Mouse (Mus musculus) heart, embryonic 14.5 days (tissue): ENCODE results near the gene Olfr1392. TPM values are rescaled to one million over a fixed set of nuclear protein-coding genes. Genes with fewer than 3 reads are reported as not detected.
A peak's percentile ranks its signal among the peaks of the same experiment; 100 is the strongest.

Source experiments
- ATAC-seq: fragments of 200-750 bp; cut with Nextera tagmentation; 2 replicates; pipeline ENCODE4 v1.8.0; 2017; ENCODE audit warnings: low read depth, moderate TSS enrichment; ENCODE audit not compliant: insufficient number of reproducible peaks, insufficient read depth, low FRiP score
- H3K27ac ChIP-seq, 2 experiments: fragments of 200-500 bp in 1 of 2; fragments of 300-500 bp in 1 of 2; sonication (generic) in 1 of 2; replicated peaks in 1 of 2; 2 replicates each; pipeline ENCODE4 v1.5.1; 2012 to 2014; ENCODE audit warnings: low read depth in 2 of 2, low read length in 2 of 2, control low read depth in 1 of 2, mild to moderate bottlenecking in 1 of 2, mixed read lengths in 1 of 2; ENCODE audit not compliant: control insufficient read depth in 1 of 2, insufficient read depth in 1 of 2
- H3K27me3 ChIP-seq: fragments of 300-500 bp; sonication (generic); 2 replicates; pipeline ENCODE4 v1.6.1; 2014; ENCODE audit warnings: mild to moderate bottlenecking, low read length, control low read depth; ENCODE audit not compliant: control insufficient read depth, insufficient read depth
- H3K36me3 ChIP-seq: fragments of 300-500 bp; sonication (generic); 2 replicates; pipeline ENCODE4 v1.6.1; 2014; ENCODE audit warnings: mild to moderate bottlenecking, control low read depth, low read length, mixed read lengths; ENCODE audit not compliant: control insufficient read depth, insufficient read depth
- H3K4me1 ChIP-seq, 2 experiments: fragments of 200-500 bp in 1 of 2; fragments of 300-500 bp in 1 of 2; sonication (generic) in 1 of 2; 2 replicates each; pipeline ENCODE4 v1.6.1; 2012 to 2014; ENCODE audit warnings: low read length in 2 of 2, control low read depth in 1 of 2, mixed read lengths in 1 of 2; ENCODE audit not compliant: control insufficient read depth in 2 of 2, insufficient read depth in 2 of 2
- H3K4me2 ChIP-seq: fragments of 300-500 bp; sonication (generic); 2 replicates; pipeline ENCODE4 v1.6.1; 2014; ENCODE audit warnings: mild to moderate bottlenecking, low read length
- H3K4me3 ChIP-seq, 2 experiments: fragments of 200-500 bp in 1 of 2; fragments of 300-500 bp in 1 of 2; sonication (generic) in 1 of 2; 2 replicates each; pipeline ENCODE4 v1.5.1; 2012 to 2014; ENCODE audit warnings: low read length in 2 of 2, mild to moderate bottlenecking in 2 of 2, control low read depth in 1 of 2, low read depth in 1 of 2, moderate library complexity in 1 of 2; ENCODE audit not compliant: control insufficient read depth in 1 of 2, insufficient read depth in 1 of 2
- H3K9ac ChIP-seq: fragments of 300-500 bp; sonication (generic); 2 replicates; pipeline ENCODE4 v1.6.1; 2014; ENCODE audit warnings: mild to moderate bottlenecking, low read length
- H3K9me3 ChIP-seq: fragments of 300-500 bp; sonication (generic); 2 replicates; pipeline ENCODE4 v1.6.1; 2016; ENCODE audit warnings: low read length, control low read depth; ENCODE audit not compliant: control insufficient read depth
- WGBS: fragments of 180-500 bp; shearing (Covaris S2); extraction: QIAGEN DNeasy Blood & Tissue Kit; methylation state at CpG from one replicate; pipeline ENCODE4 v1.1.7; 2014; 5-methylcytosine and 5-hydroxymethylcytosine counted together
- polyA plus RNA-seq: library from polyadenylated mRNA; unstranded; fragments of >200 nt; fragmentation: Nextera tagmentation; extraction: Ambion mirVana; gene quantifications from 2 replicates; pipeline ENCODE4 v1.2.1, GENCODE M21; 2014

Olfr1392 gene
- polyA plus RNA-seq, 1 experiment from 2014 or later: not detected

GRCm38 (mm10) chr11:49242944-49243626 lies 42.0 kb upstream of the Olfr1392 start:
- no peaks in the 10 kb centered on the region for H3K9me3 ChIP-seq
- WGBS: 18% methylated on average over 11 of the region's 11 CpGs
- peak overlapping the region; percentile 74 for H3K9ac ChIP-seq
- H3K4me3 ChIP-seq: peak overlapping the region; percentile 56 to 93
- no peak for ATAC-seq
- no peaks in the 10 kb centered on the region for H3K27me3 ChIP-seq
- peak overlapping the region; percentile 89 to 94 for H3K27ac ChIP-seq
- peak overlapping the region; percentile 85 for H3K4me2 ChIP-seq
- H3K4me1 ChIP-seq: peaks cover 8 to 18% of the 10 kb centered on the region in 2 experiments
- H3K36me3 ChIP-seq: no peaks in the 10 kb centered on the region

GRCm38 (mm10) chr11:49243727-49244594 lies 41.1 kb upstream of the Olfr1392 start, which contains the start of gene Mgat1:
Gene Mgat1 (plus strand): TSS chr11:49244191.
- H3K4me1 ChIP-seq: peaks cover 11 to 25% of the 10 kb centered on the region in 2 experiments
- peak; percentile 94 for ATAC-seq

GRCm38 (mm10) chr11:49244595-49244930 lies 40.5 kb upstream of the Olfr1392 start:
- 2% methylated on average over 4 of the region's 4 CpGs for WGBS
- ATAC-seq: no peak
- no peaks in the 10 kb centered on the region for H3K27me3 ChIP-seq
- H3K9ac ChIP-seq: peak overlapping the region; percentile 74
- H3K27ac ChIP-seq: peak overlapping the region; percentile 94 to 97
- H3K36me3 ChIP-seq: no peaks in the 10 kb centered on the region
- H3K9me3 ChIP-seq: no peaks in the 10 kb centered on the region
- peak overlapping the region; percentile 85 for H3K4me2 ChIP-seq
- peaks cover 11 to 31% of the 10 kb centered on the region in 2 experiments for H3K4me1 ChIP-seq
- H3K4me3 ChIP-seq: peak overlapping the region; percentile 56 to 93

More at GRCm38 (mm10) chr11:49243727-49244594, 41.1 kb upstream of the Olfr1392 start, which contains the start of gene Mgat1:
- peak within 1 kb of the TSS; percentile 74 for H3K9ac ChIP-seq
- H3K4me3 ChIP-seq: peak within 1 kb of the TSS; percentile 56 to 93
- H3K4me2 ChIP-seq: peak within 1 kb of the TSS; percentile 85
- peak within 1 kb of the TSS; percentile 94 to 97 for H3K27ac ChIP-seq
- under 1% methylated on average over 57 of the region's 60 CpGs for WGBS
- H3K36me3 ChIP-seq: no peaks in the 10 kb centered on the region
- H3K27me3 ChIP-seq: no peaks in the 10 kb centered on the region
- no peaks in the 10 kb centered on the region for H3K9me3 ChIP-seq

- no peaks in the 10 kb centered on the region for H3K9me3 ChIP-seq
- no peaks in the 10 kb centered on the region for H3K36me3 ChIP-seq
- peaks cover 15 to 36% of the 10 kb centered on the region in 2 experiments for H3K4me1 ChIP-seq
- peak overlapping the region; percentile 74 for H3K9ac ChIP-seq
- H3K27ac ChIP-seq: peak overlapping the region; percentile 47 to 94; a peak in 3 of 4 replicates
- peak overlapping the region; percentile 6 to 56; a peak in 3 of 4 replicates for H3K4me3 ChIP-seq
- ATAC-seq: no peak
- no peaks in the 10 kb centered on the region for H3K27me3 ChIP-seq
- 13% methylated on average over 7 of the region's 7 CpGs for WGBS
- peak overlapping the region; percentile 85 for H3K4me2 ChIP-seq
Observed at GRCm38 (mm10) chr11:49245176-49245575, 39.9 kb upstream of the Olfr1392 start.

GRCm38 (mm10) chr11:49245634-49246415 lies 39.3 kb upstream of the Olfr1392 start:
- H3K27ac ChIP-seq: peak overlapping the region; percentile 46 to 94; a peak in 3 of 4 replicates
- no peak for ATAC-seq
- peak overlapping the region; percentile 85 for H3K4me2 ChIP-seq
- H3K4me3 ChIP-seq: peak overlapping the region; percentile 6 to 56; a peak in 3 of 4 replicates
- H3K4me1 ChIP-seq: peaks cover 15 to 36% of the 10 kb centered on the region in 2 experiments
- no peaks in the 10 kb centered on the region for H3K27me3 ChIP-seq
- WGBS: 22% methylated on average over 12 of the region's 12 CpGs
- H3K9me3 ChIP-seq: no peaks in the 10 kb centered on the region
- H3K36me3 ChIP-seq: no peaks in the 10 kb centered on the region
- H3K9ac ChIP-seq: peak overlapping the region; percentile 74

GRCm38 (mm10) chr11:49246523-49246922 lies 38.6 kb upstream of the Olfr1392 start:
- Histone ChIP-seq H3K4me2 (peak overlapping the region; percentile 85; the same call in 1 of the 2 replicates), H3K9ac (no peak overlapping the region), H3K9me3 (no peaks in the 10 kb centered on the region), H3K27ac (no peak overlapping the region), H3K27me3 (no peaks in the 10 kb centered on the region), H3K36me3 (no peaks in the 10 kb centered on the region), H3K4me1 (peaks cover 20 to 42% of the 10 kb centered on the region in 2 experiments), H3K4me3 (no peak overlapping the region)
- 82% methylated on average over 4 of the region's 4 CpGs for WGBS
- ATAC-seq: no peak

GRCm38 (mm10) chr11:49247255-49247654 lies 37.8 kb upstream of the Olfr1392 start:
- Histone ChIP-seq H3K36me3 (0 out of 2 replicates have a peak, but pooled peaks cover 4% of the 10 kb centered on the region), H3K9me3 (no peaks in the 10 kb centered on the region), H3K27ac (no peak overlapping the region), H3K4me2 (no peak overlapping the region), H3K4me3 (no peak overlapping the region), H3K9ac (no peak overlapping the region), H3K27me3 (no peaks in the 10 kb centered on the region), H3K4me1 (peaks cover 23 to 50% of the 10 kb centered on the region in 2 experiments)
- WGBS: 42% methylated on average over 2 of the region's 2 CpGs
- no peak for ATAC-seq
